Mouse (Mus musculus) embryo, embryonic 11.5 days (tissue): Measurements from ENCODE around the gene Wdr18.

Experiments
- DNase-seq: peaks from one replicate; pipeline ENCODE4 v3.0.0-alpha.2; 2012; ENCODE audit warnings: low read depth, low spot score

Gene Wdr18

GRCm38 (mm10) chr10:79976722-79977107 lies 16.8 kb downstream of the Wdr18 start:
- DNase-seq = no peak

GRCm38 (mm10) chr10:79977324-79977723 lies 17.4 kb downstream of the Wdr18 start:
- DNase-seq = no peak

GRCm38 (mm10) chr10:79978061-79978460 lies 18.1 kb downstream of the Wdr18 start:
- no peak for DNase-seq

- DNase-seq = no peak
These were observed 19.6 kb downstream of the Wdr18 start for GRCm38 (mm10) chr10:79979401-79980155.

- DNase-seq = no peak
These were observed 23.3 kb downstream of the Wdr18 start for GRCm38 (mm10) chr10:79983205-79983604.

- no peak for DNase-seq
These were observed 23.7 kb downstream of the Wdr18 start for GRCm38 (mm10) chr10:79983670-79984069.

- DNase-seq = peak; percentile 75
These were observed 24.4 kb downstream of the Wdr18 start, which contains the start of gene Tmem259 for GRCm38 (mm10) chr10:79984195-79984816. Gene Tmem259, minus strand, starts transcription at chr10:79984330.

GRCm38 (mm10) chr10:79984871-79985270 lies 24.9 kb downstream of the Wdr18 start:
- peak; percentile 97 for DNase-seq

GRCm38 (mm10) chr10:79985334-79986231 lies 25.6 kb downstream of the Wdr18 start:
- DNase-seq = no peak

- DNase-seq = no peak
These were observed 26.4 kb downstream of the Wdr18 start for GRCm38 (mm10) chr10:79986232-79986878.

GRCm38 (mm10) chr10:79986963-79987362 lies 27.0 kb downstream of the Wdr18 start:
- peak; percentile 79 for DNase-seq

GRCm38 (mm10) chr10:79987771-79988505 lies 28.0 kb downstream of the Wdr18 start:
- no peak for DNase-seq

GRCm38 (mm10) chr10:79988506-79989271 lies 28.7 kb downstream of the Wdr18 start, which contains the start of gene Cnn2:
Gene Cnn2, plus strand, starts transcription at chr10:79988584.
- no peak for DNase-seq

- DNase-seq = no peak
These were observed 29.4 kb downstream of the Wdr18 start for GRCm38 (mm10) chr10:79989272-79989786.

- DNase-seq = no peak
These were observed 29.9 kb downstream of the Wdr18 start for GRCm38 (mm10) chr10:79989870-79990269.

- DNase-seq = no peak
These were observed 31.1 kb downstream of the Wdr18 start for GRCm38 (mm10) chr10:79991099-79991498.

GRCm38 (mm10) chr10:79991548-79991947 lies 31.6 kb downstream of the Wdr18 start:
- no peak for DNase-seq

- DNase-seq = no peak
These were observed 34.6 kb downstream of the Wdr18 start for GRCm38 (mm10) chr10:79994397-79995115.

- no peak for DNase-seq
These were observed 35.7 kb downstream of the Wdr18 start for GRCm38 (mm10) chr10:79995636-79996035.
